Mouse (Mus musculus) ES-E14 (cell line): ENCODE measurements at regions not wholly inside any gene's neighbourhood (a gene's known extent, or its start where the extent isn't known, plus 50 kb on each side); places are given as distances from the start of the nearest gene placed in this dataset.

ENCODE experiments used
- DNase-seq: peaks from one replicate; pipeline ENCODE4 v3.0.0-alpha.2; 2013; ENCODE audit warnings: low read depth, low spot score
- H3K27ac ChIP-seq: 2 replicates; pipeline ENCODE4 v1.5.1; 2012; ENCODE audit warnings: low read depth, mild to moderate bottlenecking, low read length, moderate library complexity, mixed read lengths; ENCODE audit not compliant: poor library complexity, insufficient read depth, severe bottlenecking
- H3K36me3 ChIP-seq: 2 replicates; pipeline ENCODE4 v1.6.1; 2012; ENCODE audit warnings: mild to moderate bottlenecking, low read length, moderate library complexity, mixed read lengths; ENCODE audit not compliant: control insufficient read depth, poor library complexity, insufficient read depth, severe bottlenecking
- H3K4me1 ChIP-seq, 2 experiments: fragments of 150-350 bp in 1 of 2; sonication (generic) in 1 of 2; 2 replicates each; pipeline ENCODE4 v1.6.1; 2012; ENCODE audit warnings: low read length in 2 of 2, mild to moderate bottlenecking in 1 of 2, mixed read lengths in 1 of 2; ENCODE audit not compliant: control insufficient read depth in 2 of 2, insufficient read depth in 2 of 2, poor library complexity in 1 of 2
- H3K4me3 ChIP-seq, 2 experiments: fragments of 150-350 bp in 1 of 2; sonication (generic) in 1 of 2; 2 replicates each; pipeline ENCODE4 v1.5.1; 2012; ENCODE audit warnings: low read length in 2 of 2, low read depth in 1 of 2, mild to moderate bottlenecking in 1 of 2, mixed read lengths in 1 of 2; ENCODE audit not compliant: insufficient read depth in 1 of 2, poor library complexity in 1 of 2, severe bottlenecking in 1 of 2
- H3K9ac ChIP-seq: 2 replicates; pipeline ENCODE4 v1.6.1; 2012; ENCODE audit warnings: low read depth, mild to moderate bottlenecking, low read length, mixed read lengths; ENCODE audit not compliant: poor library complexity, insufficient read depth, severe bottlenecking
- H3K9me3 ChIP-seq: fragments of 150-350 bp; sonication (generic); 2 replicates; pipeline ENCODE4 v1.6.1; 2012; ENCODE audit warnings: low read depth, mild to moderate bottlenecking, low read length; ENCODE audit not compliant: control insufficient read depth, insufficient read depth
- CHD2 ChIP-seq: IDR thresholded peaks from 2 replicates; pipeline ENCODE4 v1.6.1; 2014; ENCODE audit warnings: mild to moderate bottlenecking, low read depth, low read length, inconsistent platforms
- HCFC1 ChIP-seq: IDR thresholded peaks from 2 replicates; pipeline ENCODE4 v1.6.1; 2012; ENCODE audit warnings: low read length, inconsistent platforms, borderline replicate concordance; ENCODE audit not compliant: insufficient read depth
- MAFK ChIP-seq: IDR thresholded peaks from 2 replicates; pipeline ENCODE4 v1.6.1; 2014; ENCODE audit warnings: mild to moderate bottlenecking, low read depth, low read length, inconsistent platforms; ENCODE audit not compliant: insufficient read depth
- ZC3H11A ChIP-seq: IDR thresholded peaks from 2 replicates; pipeline ENCODE4 v1.6.1; 2012; ENCODE audit warnings: low read depth, mild to moderate bottlenecking, inconsistent platforms, low read length, borderline replicate concordance
- ZNF384 ChIP-seq: IDR thresholded peaks from 2 replicates; pipeline ENCODE4 v1.6.1; 2012; ENCODE audit warnings: low read depth, low read length, inconsistent platforms
- in situ Hi-C, 2 experiments: fragments of 600-800 bp; cut with MboI; formaldehyde crosslinking; loops; one replicate each; pipeline ENCODE4 v1.15.1; 2025; ENCODE audit warnings: low sequenced_read_pairs in 2 of 2, inconsistent platforms in 1 of 2; ENCODE audit not compliant: unreplicated experiment in 2 of 2

DNA sequence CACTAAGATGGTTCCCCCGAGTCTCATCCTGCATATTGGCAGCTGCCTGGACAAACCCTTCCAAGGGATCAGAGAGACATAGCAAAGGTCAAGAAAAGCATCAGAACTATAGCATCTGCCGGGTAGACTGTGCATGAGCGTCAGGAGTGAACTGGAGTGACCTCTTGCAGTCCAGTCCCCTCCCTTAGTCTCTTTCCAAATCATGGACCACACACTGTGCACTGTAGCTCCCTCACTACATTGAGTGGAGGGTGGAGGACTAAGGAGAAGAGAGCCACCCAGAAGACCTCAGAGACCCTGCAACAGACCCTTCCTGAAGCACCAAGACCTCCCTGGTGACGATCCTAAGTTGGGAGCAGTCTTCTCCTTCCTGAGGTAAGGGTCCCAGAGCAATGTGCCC lies 107.8 kb upstream of the Cd93 start:
- no peak for DNase-seq

GRCm38 (mm10) chr2:148549618-148550017 lies 106.3 kb upstream of the Cd93 start:
- in situ Hi-C loops = no loop called here
- H3K9ac ChIP-seq = no peak overlapping the region
- H3K27ac ChIP-seq = no peak overlapping the region
- no peak overlapping the region for H3K4me3 ChIP-seq
- H3K9me3 ChIP-seq = no peaks in the 10 kb centered on the region
- no peaks in the 10 kb centered on the region for H3K4me1 ChIP-seq
- DNase-seq = no peak
- no peaks in the 10 kb centered on the region for H3K36me3 ChIP-seq
- TF ChIP-seq HCFC1 = no peak
- TF ChIP-seq CHD2 = no peak
- TF ChIP-seq ZC3H11A = no peak

More for the DNA sequence above, 107.8 kb upstream of the Cd93 start:
- in situ Hi-C loops = no loop called here
- no peaks in the 10 kb centered on the region for H3K4me1 ChIP-seq
- no peaks in the 10 kb centered on the region for H3K36me3 ChIP-seq
- no peak overlapping the region for H3K9ac ChIP-seq
- TF ChIP-seq MAFK (no peak), HCFC1 (no peak), ZNF384 (no peak), CHD2 (no peak), ZC3H11A (no peak)
- H3K4me3 ChIP-seq = no peak overlapping the region
- H3K9me3 ChIP-seq = no peaks in the 10 kb centered on the region
- H3K27ac ChIP-seq = no peak overlapping the region

GRCm38 (mm10) chr2:148542340-148542739 lies 99.0 kb upstream of the Cd93 start:
- no peak for TF ChIP-seq CHD2
- TF ChIP-seq ZC3H11A = no peak
- TF ChIP-seq MAFK = no peak
- no peak for TF ChIP-seq HCFC1
- no peak for TF ChIP-seq ZNF384
- no peak overlapping the region for H3K4me3 ChIP-seq
- no peak overlapping the region for H3K9ac ChIP-seq
- H3K27ac ChIP-seq = no peak overlapping the region
- no peaks in the 10 kb centered on the region for H3K9me3 ChIP-seq
- DNase-seq = no peak
- in situ Hi-C loops = no loop called here
- H3K36me3 ChIP-seq = no peaks in the 10 kb centered on the region
- no peaks in the 10 kb centered on the region for H3K4me1 ChIP-seq

DNA sequence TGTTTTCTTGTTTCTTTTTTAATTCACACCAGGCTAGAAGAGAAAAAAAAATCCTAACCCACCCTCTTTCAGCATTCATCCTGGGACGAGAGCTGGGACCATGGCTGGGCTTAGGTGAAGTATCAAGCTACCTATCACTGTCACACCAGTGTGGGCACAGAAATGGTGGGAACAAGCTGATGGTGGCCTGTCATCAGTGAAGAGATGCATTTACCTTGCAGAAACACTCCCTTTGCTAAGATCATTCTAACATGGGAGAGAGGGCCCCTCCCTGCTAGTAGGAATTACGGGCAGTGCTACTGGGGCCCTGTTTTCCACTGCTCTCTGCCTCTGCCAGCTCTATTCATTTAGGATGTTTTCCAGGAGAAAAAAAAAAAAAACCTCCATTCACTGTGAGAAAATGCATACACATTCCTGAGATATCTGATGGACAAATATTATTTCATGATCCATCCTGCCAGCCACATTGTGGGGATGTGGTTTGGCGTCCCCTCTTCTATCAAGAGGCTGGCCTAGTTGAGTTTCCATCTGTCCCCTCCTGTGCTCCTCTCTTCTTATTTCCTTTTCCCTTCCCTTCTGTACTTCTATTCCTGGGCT lies 94.6 kb upstream of the Cd93 start:
- in situ Hi-C loops = no loop called here
- H3K36me3 ChIP-seq = no peaks in the 10 kb centered on the region
- TF ChIP-seq HCFC1 = no peak
- TF ChIP-seq MAFK = no peak
- TF ChIP-seq ZNF384 = no peak
- no peak for TF ChIP-seq ZC3H11A
- no peak for TF ChIP-seq CHD2
- no peaks in the 10 kb centered on the region for H3K9me3 ChIP-seq
- H3K9ac ChIP-seq = no peak overlapping the region
- H3K4me1 ChIP-seq = peaks cover 0 to 2% of the 10 kb centered on the region in 2 experiments; a peak in 1 of 4 replicates
- H3K4me3 ChIP-seq = no peak overlapping the region
- DNase-seq = no peak
- H3K27ac ChIP-seq = no peak overlapping the region

DNA sequence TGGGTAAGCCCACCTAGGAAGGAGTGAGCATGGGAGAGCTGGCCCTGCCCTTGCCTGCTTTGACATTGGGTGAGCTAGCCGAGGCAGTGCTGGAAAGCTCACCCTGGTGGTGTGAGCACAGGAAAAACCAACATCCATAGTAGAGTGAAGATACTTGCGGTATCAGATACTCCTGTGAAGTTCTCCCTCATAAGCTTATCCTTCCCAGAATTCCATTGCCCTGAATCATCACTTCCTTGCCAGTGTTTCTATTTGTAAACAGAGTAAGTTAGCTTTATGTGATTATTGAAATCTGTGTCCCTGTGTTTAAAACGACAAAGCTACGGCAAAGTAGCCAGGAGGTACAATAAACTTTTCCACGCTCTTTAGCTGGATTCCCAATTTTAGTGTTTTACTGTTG lies 93.9 kb upstream of the Cd93 start:
- DNase-seq = no peak
- H3K36me3 ChIP-seq = no peaks in the 10 kb centered on the region
- H3K4me1 ChIP-seq = peaks cover 0 to 2% of the 10 kb centered on the region in 2 experiments; a peak in 1 of 4 replicates
- no peaks in the 10 kb centered on the region for H3K9me3 ChIP-seq
- H3K27ac ChIP-seq = no peak overlapping the region
- H3K9ac ChIP-seq = no peak overlapping the region
- H3K4me3 ChIP-seq = no peak overlapping the region
- TF ChIP-seq CHD2 (no peak), MAFK (no peak), ZC3H11A (no peak), HCFC1 (no peak), ZNF384 (no peak)
- in situ Hi-C loops = no loop called here
